Mouse (Mus musculus): ENCODE results near the gene Gm17660. TPM values are rescaled to one million over a fixed set of nuclear protein-coding genes. Genes with fewer than 3 reads are reported as not detected.
A peak's percentile ranks its signal among the peaks of the same experiment; 100 is the strongest.

Gene Gm17660
- polyA plus RNA-seq, 1 experiment from 2014 or later: not detected

GRCm38 (mm10) chr5:104068751-104069150, 8.7 kb downstream of the Gm17660 start:
- Histone ChIP-seq H3K9me3 (ENCODE audit: control insufficient read depth, low read length) (no peaks in the 10 kb centered on the region), H3K36me3 (ENCODE audit: control insufficient read depth, insufficient read depth, low read length) (peaks cover 5% of the 10 kb centered on the region; the same call in 1 of the 2 replicates), H3K27ac (ENCODE audit: low read depth, low read length) (no peak overlapping the region), H3K4me3 (ENCODE audit: low read length) (no peak overlapping the region), H3K4me2 (replicated peaks; ENCODE audit: low read depth, low read length) (no peak overlapping the region), H3K9ac (ENCODE audit: low read depth, low read length) (no peak overlapping the region), H3K4me1 (ENCODE audit: control insufficient read depth, insufficient read depth, low read length) (0 out of 2 replicates have a peak, but pooled peaks cover 6% of the 10 kb centered on the region), H3K27me3 (ENCODE audit: control insufficient read depth, insufficient read depth, low read length) (no peaks in the 10 kb centered on the region)
- 85% methylated on average over 7 of the region's 7 CpGs for WGBS
- no peak for ATAC-seq (ENCODE audit: low FRiP score, low TSS enrichment)

GRCm38 (mm10) chr5:104062773-104063551, 14.4 kb downstream of the Gm17660 start:
- H3K4me1 ChIP-seq (ENCODE audit: control insufficient read depth, insufficient read depth, low read length): peaks cover 6% of the 10 kb centered on the region; the same call in 1 of the 2 replicates
- H3K27me3 ChIP-seq (ENCODE audit: control insufficient read depth, insufficient read depth, low read length): no peaks in the 10 kb centered on the region
- peaks cover 27% of the 10 kb centered on the region for H3K36me3 ChIP-seq (ENCODE audit: control insufficient read depth, insufficient read depth, low read length)
- H3K4me3 ChIP-seq (ENCODE audit: low read length): no peak overlapping the region
- no peak overlapping the region for H3K4me2 ChIP-seq (replicated peaks; ENCODE audit: low read depth, low read length)
- H3K27ac ChIP-seq (ENCODE audit: low read depth, low read length): no peak overlapping the region
- no peaks in the 10 kb centered on the region for H3K9me3 ChIP-seq (ENCODE audit: control insufficient read depth, low read length)
- 93% methylated on average over 11 of the region's 11 CpGs for WGBS
- no peak for ATAC-seq (ENCODE audit: low FRiP score, low TSS enrichment)
- no peak overlapping the region for H3K9ac ChIP-seq (ENCODE audit: low read depth, low read length)

- Histone ChIP-seq H3K4me1 (ENCODE audit: control insufficient read depth, insufficient read depth, low read length) (peaks cover 6% of the 10 kb centered on the region; the same call in 1 of the 2 replicates), H3K4me2 (replicated peaks; ENCODE audit: low read depth, low read length) (no peak overlapping the region), H3K9ac (ENCODE audit: low read depth, low read length) (no peak overlapping the region), H3K4me3 (ENCODE audit: low read length) (no peak overlapping the region), H3K9me3 (ENCODE audit: control insufficient read depth, low read length) (no peaks in the 10 kb centered on the region), H3K36me3 (ENCODE audit: control insufficient read depth, insufficient read depth, low read length) (peaks cover 27% of the 10 kb centered on the region), H3K27me3 (ENCODE audit: control insufficient read depth, insufficient read depth, low read length) (no peaks in the 10 kb centered on the region), H3K27ac (ENCODE audit: low read depth, low read length) (no peak overlapping the region)
- WGBS: 87% methylated on average over 13 of the region's 13 CpGs
- ATAC-seq (ENCODE audit: low FRiP score, low TSS enrichment): no peak
Observed at GRCm38 (mm10) chr5:104061936-104062772, 15.3 kb downstream of the Gm17660 start.

GRCm38 (mm10) chr5:104060429-104060828, 17.0 kb downstream of the Gm17660 start:
- no peak overlapping the region for H3K4me3 ChIP-seq (ENCODE audit: low read length)
- WGBS: 84% methylated on average over 5 of the region's 5 CpGs
- no peaks in the 10 kb centered on the region for H3K9me3 ChIP-seq (ENCODE audit: control insufficient read depth, low read length)
- no peak for ATAC-seq (ENCODE audit: low FRiP score, low TSS enrichment)
- no peak overlapping the region for H3K9ac ChIP-seq (ENCODE audit: low read depth, low read length)
- no peak overlapping the region for H3K4me2 ChIP-seq (replicated peaks; ENCODE audit: low read depth, low read length)
- H3K4me1 ChIP-seq (ENCODE audit: control insufficient read depth, insufficient read depth, low read length): peaks cover 6% of the 10 kb centered on the region; the same call in 1 of the 2 replicates
- no peak overlapping the region for H3K27ac ChIP-seq (ENCODE audit: low read depth, low read length)
- H3K27me3 ChIP-seq (ENCODE audit: control insufficient read depth, insufficient read depth, low read length): no peaks in the 10 kb centered on the region
- H3K36me3 ChIP-seq (ENCODE audit: control insufficient read depth, insufficient read depth, low read length): peaks cover 31% of the 10 kb centered on the region

GRCm38 (mm10) chr5:104059628-104060027, 17.8 kb downstream of the Gm17660 start:
- Histone ChIP-seq H3K4me2 (replicated peaks; ENCODE audit: low read depth, low read length) (no peak overlapping the region), H3K4me1 (ENCODE audit: control insufficient read depth, insufficient read depth, low read length) (peaks cover 6% of the 10 kb centered on the region; the same call in 1 of the 2 replicates), H3K27me3 (ENCODE audit: control insufficient read depth, insufficient read depth, low read length) (no peaks in the 10 kb centered on the region), H3K9ac (ENCODE audit: low read depth, low read length) (no peak overlapping the region), H3K4me3 (ENCODE audit: low read length) (no peak overlapping the region), H3K36me3 (ENCODE audit: control insufficient read depth, insufficient read depth, low read length) (peaks cover 29% of the 10 kb centered on the region), H3K9me3 (ENCODE audit: control insufficient read depth, low read length) (no peaks in the 10 kb centered on the region), H3K27ac (ENCODE audit: low read depth, low read length) (0 out of 2 replicates have a peak overlapping the region, but pooled peaks have one; percentile 30)
- ATAC-seq (ENCODE audit: low FRiP score, low TSS enrichment): peak; percentile 84; the same call in 1 of the 2 replicates
- 35% methylated on average over 9 of the region's 9 CpGs for WGBS

DNA sequence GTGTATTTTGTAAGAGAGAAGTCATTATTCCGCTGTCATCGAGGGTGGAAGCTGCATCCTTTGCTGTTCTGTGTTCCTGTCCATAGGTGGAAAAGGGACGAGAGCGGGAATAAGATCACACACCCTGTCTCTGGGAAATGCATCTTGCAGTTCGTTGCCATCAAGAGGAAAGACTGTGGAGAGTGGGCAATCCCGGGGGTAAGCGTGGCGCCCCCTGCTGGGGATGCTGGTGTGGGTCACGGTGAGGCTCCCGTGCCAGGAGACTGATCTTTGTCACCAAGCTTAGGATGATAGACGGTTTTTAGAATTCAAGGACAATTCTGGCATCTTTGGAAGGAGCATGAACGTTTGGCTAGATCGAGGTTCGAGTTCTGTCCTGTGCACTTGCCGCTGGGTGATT, 19.4 kb downstream of the Gm17660 start:
- Histone ChIP-seq H3K4me2 (replicated peaks; ENCODE audit: low read depth, low read length) (no peak overlapping the region), H3K36me3 (ENCODE audit: control insufficient read depth, insufficient read depth, low read length) (peaks cover 23% of the 10 kb centered on the region), H3K4me1 (ENCODE audit: control insufficient read depth, insufficient read depth, low read length) (peaks cover 6% of the 10 kb centered on the region; the same call in 1 of the 2 replicates), H3K9ac (ENCODE audit: low read depth, low read length) (no peak overlapping the region), H3K4me3 (ENCODE audit: low read length) (no peak overlapping the region), H3K27ac (ENCODE audit: low read depth, low read length) (no peak overlapping the region), H3K27me3 (ENCODE audit: control insufficient read depth, insufficient read depth, low read length) (no peaks in the 10 kb centered on the region), H3K9me3 (ENCODE audit: control insufficient read depth, low read length) (no peaks in the 10 kb centered on the region)
- WGBS: 67% methylated on average over 15 of the region's 15 CpGs
- no peak for ATAC-seq (ENCODE audit: low FRiP score, low TSS enrichment)

- Histone ChIP-seq H3K4me1 (ENCODE audit: control insufficient read depth, insufficient read depth, low read length) (peaks cover 6% of the 10 kb centered on the region; the same call in 1 of the 2 replicates), H3K9ac (ENCODE audit: low read depth, low read length) (no peak overlapping the region), H3K9me3 (ENCODE audit: control insufficient read depth, low read length) (no peaks in the 10 kb centered on the region), H3K36me3 (ENCODE audit: control insufficient read depth, insufficient read depth, low read length) (peaks cover 26% of the 10 kb centered on the region), H3K27me3 (ENCODE audit: control insufficient read depth, insufficient read depth, low read length) (no peaks in the 10 kb centered on the region), H3K4me2 (replicated peaks; ENCODE audit: low read depth, low read length) (no peak overlapping the region), H3K4me3 (ENCODE audit: low read length) (no peak overlapping the region), H3K27ac (ENCODE audit: low read depth, low read length) (no peak overlapping the region)
- no peak for ATAC-seq (ENCODE audit: low FRiP score, low TSS enrichment)
- 89% methylated on average over 7 of the region's 7 CpGs for WGBS
Observed at GRCm38 (mm10) chr5:104056295-104056694, 21.1 kb downstream of the Gm17660 start.

DNA sequence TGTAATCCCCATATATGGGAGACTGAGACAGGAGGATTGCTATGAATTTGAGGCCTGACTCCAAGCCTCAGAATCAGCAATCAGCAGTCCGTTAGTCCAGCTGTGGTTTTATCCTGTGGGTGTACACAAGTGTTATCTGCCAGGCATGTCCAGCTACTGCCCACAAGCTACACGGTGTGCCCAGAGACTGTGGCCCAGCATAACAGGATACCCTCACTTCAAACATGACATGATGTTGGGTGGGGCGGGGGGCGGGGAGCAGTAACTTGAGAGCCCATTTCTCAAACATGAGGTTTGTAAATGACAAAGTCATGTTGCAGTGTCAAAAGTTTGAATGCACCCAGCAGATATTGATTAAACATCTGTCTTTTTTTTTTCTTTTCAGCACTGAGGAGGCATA, 21.6 kb downstream of the Gm17660 start:
- 90% methylated on average over 4 of the region's 4 CpGs for WGBS
- H3K9me3 ChIP-seq (ENCODE audit: control insufficient read depth, low read length): no peaks in the 10 kb centered on the region
- no peak overlapping the region for H3K4me2 ChIP-seq (replicated peaks; ENCODE audit: low read depth, low read length)
- peaks cover 6% of the 10 kb centered on the region; the same call in 1 of the 2 replicates for H3K4me1 ChIP-seq (ENCODE audit: control insufficient read depth, insufficient read depth, low read length)
- no peaks in the 10 kb centered on the region for H3K27me3 ChIP-seq (ENCODE audit: control insufficient read depth, insufficient read depth, low read length)
- peaks cover 26% of the 10 kb centered on the region for H3K36me3 ChIP-seq (ENCODE audit: control insufficient read depth, insufficient read depth, low read length)
- H3K4me3 ChIP-seq (ENCODE audit: low read length): no peak overlapping the region
- no peak overlapping the region for H3K9ac ChIP-seq (ENCODE audit: low read depth, low read length)
- H3K27ac ChIP-seq (ENCODE audit: low read depth, low read length): no peak overlapping the region
- no peak for ATAC-seq (ENCODE audit: low FRiP score, low TSS enrichment)
